Mouse (Mus musculus): ENCODE measurements around the gene Tmtc2.

Tmtc2 gene

DNA sequence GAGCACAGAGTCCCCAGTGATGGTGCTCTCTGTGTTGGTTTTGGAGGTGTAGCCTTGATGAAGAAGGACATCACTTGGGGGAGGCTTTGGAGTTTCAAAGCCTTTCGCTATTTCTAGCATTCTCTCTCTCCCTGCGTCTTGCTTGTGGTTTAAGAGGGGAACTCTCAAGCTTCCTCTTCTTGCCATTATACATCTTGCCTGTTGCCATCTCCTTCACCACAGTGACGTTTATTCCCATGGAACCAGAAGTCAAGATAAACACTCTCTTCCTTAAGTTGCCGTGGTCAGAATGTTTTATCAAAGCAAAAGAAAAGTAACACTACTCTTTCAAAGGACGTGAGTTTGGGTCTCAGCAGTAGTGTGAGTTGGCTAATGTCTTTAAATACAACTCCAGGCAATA is 387.6 kb downstream of the Tmtc2 start:
- DNase-seq (ENCODE audit: low read depth, low spot score), result no peak

DNA sequence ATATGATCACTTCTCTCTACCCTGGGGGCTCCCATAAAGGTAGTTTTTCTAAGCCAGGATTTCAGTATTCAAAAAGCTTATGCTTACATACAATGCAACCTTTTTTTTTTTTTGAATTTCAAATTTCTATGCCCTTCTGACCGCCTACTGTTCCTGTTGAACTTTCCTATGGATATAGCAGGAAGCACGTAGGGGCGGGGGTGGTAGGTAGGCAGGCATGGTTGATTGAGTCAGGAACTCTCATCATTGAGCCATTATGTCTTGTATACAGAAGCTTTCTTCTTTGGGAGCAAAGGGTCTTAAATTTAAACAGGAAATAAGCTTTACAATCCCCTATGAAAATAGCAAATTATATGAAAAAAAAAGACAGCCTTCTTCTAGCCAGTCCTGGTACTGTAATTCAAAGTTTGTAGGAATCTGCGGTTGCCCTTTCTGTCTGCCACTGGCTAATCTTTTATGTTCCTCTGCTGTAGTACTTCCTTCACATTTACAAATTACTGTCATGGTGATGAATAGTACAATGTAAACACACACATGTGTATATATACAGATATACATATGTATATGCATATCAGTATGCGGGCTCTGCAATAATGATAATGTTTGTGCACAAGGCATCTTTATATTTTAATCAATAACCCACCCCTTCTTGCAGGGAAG is 405.7 kb downstream of the Tmtc2 start:
- DNase-seq (ENCODE audit: low read depth, low spot score), result no peak

DNA sequence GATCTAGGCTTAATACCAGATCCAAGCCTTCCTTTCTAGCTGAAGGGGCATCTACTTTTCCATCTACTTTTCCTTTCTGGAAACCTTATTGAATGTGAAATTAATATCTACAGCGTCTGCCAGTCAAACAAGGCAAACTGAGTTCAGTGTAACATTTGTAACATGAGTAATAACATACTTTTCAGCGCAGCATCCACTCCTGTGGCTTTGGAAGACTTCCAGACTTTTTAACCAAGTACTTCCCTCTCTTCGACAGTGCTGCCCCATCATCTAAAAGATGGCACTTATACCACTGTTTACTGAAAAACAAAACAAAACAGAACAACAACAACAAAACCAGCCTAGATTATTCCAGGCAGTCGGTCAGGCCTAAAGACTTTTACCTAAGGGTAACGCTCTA is 409.0 kb downstream of the Tmtc2 start:
- DNase-seq (ENCODE audit: low read depth, low spot score), result no peak

DNA sequence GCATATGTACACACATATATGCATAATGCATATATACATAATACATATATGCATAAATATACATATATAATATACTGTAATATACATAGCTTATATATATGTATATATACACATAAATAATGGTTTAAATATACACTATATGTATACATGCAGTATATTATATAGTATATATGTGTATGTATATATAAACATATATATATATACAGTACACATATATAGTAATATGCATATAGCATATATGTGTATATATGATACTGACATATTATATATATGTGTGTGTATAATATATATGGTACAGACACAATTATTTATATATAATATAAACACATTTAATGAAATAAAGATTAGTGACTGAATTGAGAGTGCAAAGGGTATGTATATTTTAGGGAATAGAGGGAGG is 420.5 kb downstream of the Tmtc2 start:
- no peak for DNase-seq (ENCODE audit: low read depth, low spot score)

DNA sequence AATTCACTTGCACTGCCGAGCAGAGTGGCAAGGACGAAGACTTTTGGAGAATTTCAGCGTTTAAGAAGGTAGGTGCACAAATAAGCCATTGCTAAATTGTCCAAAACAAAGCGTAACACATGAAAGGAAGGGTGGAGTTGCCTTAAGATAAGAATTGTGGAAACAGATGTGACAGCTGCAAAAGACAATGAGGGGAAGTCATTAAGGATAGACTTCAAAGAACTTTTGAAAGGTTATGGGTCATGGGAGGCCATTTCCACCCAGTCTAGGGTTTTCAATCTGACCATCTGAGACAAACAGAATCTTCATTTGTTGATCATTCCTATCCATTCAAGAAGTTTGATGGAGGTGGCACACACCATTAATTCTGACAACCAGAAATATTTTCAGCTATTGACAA is 429.9 kb downstream of the Tmtc2 start:
- DNase-seq (ENCODE audit: low read depth, low spot score), result no peak

DNA sequence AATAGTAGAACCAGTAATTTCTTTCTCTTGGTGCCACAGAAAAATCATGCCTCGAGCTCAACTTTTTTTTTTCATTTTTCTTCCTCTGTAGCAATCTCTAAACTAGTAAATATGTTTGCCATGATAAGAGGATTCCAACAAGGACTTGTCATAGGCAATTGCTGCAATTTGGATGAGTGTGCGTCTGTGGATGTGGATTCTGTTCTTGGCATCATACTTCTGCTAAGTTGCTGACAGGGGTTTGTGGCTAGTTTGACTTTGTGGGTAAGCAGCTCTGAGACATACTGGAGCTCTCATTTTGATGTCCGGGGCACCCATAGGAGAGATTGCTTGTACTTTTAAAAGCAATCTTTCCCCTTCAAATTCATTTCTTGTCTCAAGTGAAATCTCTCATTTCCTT is 432.1 kb downstream of the Tmtc2 start:
- DNase-seq (ENCODE audit: low read depth, low spot score), result no peak

All from brain, embryonic 18.5 days (tissue).